7 mouse cellular contexts compared by ENCODE assay signal in the genomic region with DNA sequence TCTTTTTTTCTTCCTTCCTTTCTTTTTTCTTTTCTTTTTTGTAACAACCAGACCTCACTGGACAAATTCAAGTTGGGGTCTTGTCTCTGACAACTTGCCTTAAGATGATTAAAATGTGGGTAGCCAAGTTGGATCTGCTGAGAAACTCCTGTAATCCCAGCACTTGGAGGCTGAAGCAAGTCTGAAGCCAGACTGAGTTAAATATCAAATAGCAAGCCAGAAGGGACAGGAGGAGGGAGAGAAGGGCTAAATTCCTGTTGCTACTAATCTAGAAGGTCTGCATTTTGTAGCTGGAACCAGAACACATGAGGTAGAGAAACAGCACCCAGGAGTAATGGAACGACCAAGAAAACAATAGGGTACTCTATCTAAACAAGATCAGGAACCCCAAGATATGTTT.
"Had no signal": no experiment of that assay in that cellular context is flagged by ENCODE, and none has a peak within 500 bp of the region (broad histone marks: within the 10 kb centered on the region; RNA-seq: fewer than 3 reads in every experiment).

No protein-coding gene starts in this region.

- ATAC-seq: intestine, postnatal 0 days had no signal

- H3K27ac ChIP-seq: liver, embryonic 14.5 days had no signal

- DNase-seq: kidney, postnatal 25 days; lung, adult 18-20 months; midbrain, embryonic 14.5 days; thymus, postnatal 36 days had no signal

- H3K9ac ChIP-seq: liver, embryonic 14.5 days had no signal

- H3K4me3 ChIP-seq: myocyte had no signal
